Mouse (Mus musculus) ES-E14 (cell line): ENCODE results near the gene Cdkn1a.
"Not testable (repeated sequence)": the region's sequence is repeated elsewhere in the genome, so short reads cannot be mapped to it uniquely, and the experiment has no call there.

Experiments used
- HCFC1 ChIP-seq: IDR thresholded peaks from 2 replicates; pipeline ENCODE4 v1.6.1; 2012; ENCODE audit warnings: low read length, inconsistent platforms, borderline replicate concordance; ENCODE audit not compliant: insufficient read depth
- MAFK ChIP-seq: IDR thresholded peaks from 2 replicates; pipeline ENCODE4 v1.6.1; 2014; ENCODE audit warnings: mild to moderate bottlenecking, low read depth, low read length, inconsistent platforms; ENCODE audit not compliant: insufficient read depth

- not testable (repeated sequence) for TF ChIP-seq HCFC1, MAFK
Measured at GRCm38 (mm10) chr17:29067416-29067815, 23.4 kb upstream of the Cdkn1a start.
